Mouse (Mus musculus): Measurements from ENCODE around the gene Gm525.

DNA sequence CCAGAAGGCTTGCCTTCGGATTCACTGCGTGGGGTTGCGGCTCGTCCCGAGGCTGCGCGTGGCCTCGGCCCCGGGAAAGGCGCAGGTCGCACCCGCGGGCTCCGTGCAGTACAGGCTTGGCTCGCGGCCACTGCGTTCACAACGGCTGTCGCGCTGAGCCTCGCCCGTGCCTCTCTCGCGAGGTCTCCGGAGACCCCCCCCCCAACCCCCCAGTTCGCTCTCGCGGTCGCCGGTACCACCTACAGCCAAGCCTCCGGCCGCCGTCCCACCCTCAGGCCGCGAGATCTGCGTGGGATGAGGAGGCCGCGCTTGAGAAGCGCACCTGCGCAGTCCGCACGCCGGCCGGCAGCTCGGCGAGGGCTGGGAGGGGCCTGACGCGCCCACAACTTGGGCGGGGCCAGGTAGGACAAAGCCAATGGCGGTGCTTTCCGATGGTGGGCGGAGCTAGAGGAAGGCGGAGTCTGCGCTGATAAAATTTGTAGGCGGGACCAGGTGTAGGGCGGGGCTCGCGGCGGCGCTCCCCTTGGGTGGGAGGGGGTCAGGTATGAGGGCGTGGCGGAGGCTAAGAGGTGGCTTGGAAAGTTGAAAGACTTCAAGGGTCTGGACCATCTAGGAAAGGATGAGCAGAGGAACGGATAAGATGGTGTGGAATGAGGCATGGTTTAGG is 13.1 kb upstream of the Gm525 start:
- TF ChIP-seq CTCF (IDR thresholded peaks at IDR 0.05; ENCODE audit: insufficient read depth, low read length), result no peak
- peak; percentile 57; the same call in 1 of the 2 replicates for TF ChIP-seq POLR2A (IDR thresholded peaks at IDR 0.05; ENCODE audit: borderline replicate concordance, extremely low read depth, low read depth, low read length)
